Mouse (Mus musculus) layer of hippocampus, adult 9-11 months (tissue): ENCODE measurements around the gene Enkur.
"Not testable (repeated sequence)": the region's sequence is repeated elsewhere in the genome, so short reads cannot be mapped to it uniquely, and the experiment has no call there.

Experiments
- DNase-seq: peaks from one replicate; pipeline ENCODE4 v3.0.0; 2022

Enkur gene

GRCm38 (mm10) chr2:21204912-21205830 is at the start of gene Enkur, which contains the start of gene Thnsl1:
TSS of gene Enkur (minus strand) at chr2:21205365.
TSS of gene Thnsl1 (plus strand) at chr2:21205724.
- DNase-seq, result peak; percentile 96

DNA sequence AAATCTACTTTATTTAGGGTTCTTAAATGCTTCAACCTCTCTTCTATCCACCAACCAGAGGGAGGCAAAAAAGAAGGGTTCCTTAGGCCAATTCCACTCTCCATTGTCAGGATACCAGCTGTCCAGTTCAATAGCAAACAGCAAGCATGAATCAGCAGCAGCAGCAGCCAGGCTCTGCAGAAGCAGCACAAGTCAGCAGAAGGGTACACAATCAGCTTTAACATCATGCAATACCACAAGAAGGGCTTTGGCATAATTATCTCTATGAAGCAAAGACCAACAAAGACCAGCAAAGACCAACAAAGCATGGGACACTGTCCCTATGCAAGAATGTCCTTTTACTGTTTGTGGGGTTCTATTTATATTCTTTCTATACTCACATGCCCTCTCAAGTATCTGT is 49.1 kb upstream of the Enkur start:
- no peak for DNase-seq

DNA sequence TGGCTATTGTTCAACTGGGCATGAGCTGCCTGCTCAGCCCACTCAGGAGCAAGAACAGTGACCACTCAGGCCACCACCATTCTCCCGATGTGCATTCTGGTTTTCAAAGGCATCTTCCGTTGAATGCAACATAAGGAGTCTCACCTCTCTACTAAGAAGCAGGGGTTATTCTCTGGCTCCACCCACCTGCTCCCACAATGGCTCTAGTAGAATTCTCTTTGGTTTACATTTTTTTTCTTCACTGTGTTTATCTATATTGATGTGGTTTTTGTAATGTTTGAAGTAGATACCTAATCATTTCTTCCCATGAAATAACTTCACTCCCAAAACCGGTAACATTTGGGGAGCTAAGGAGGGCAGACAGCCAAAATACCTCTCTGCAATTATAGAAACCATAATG is 48.5 kb upstream of the Enkur start:
- no peak for DNase-seq

GRCm38 (mm10) chr2:21245477-21246102 is 40.4 kb upstream of the Enkur start:
- DNase-seq, result no peak

- DNase-seq, result no peak
Measured at GRCm38 (mm10) chr2:21244986-21245385, 39.8 kb upstream of the Enkur start.

GRCm38 (mm10) chr2:21244104-21244503 is 38.9 kb upstream of the Enkur start:
- DNase-seq, result not testable (repeated sequence)

GRCm38 (mm10) chr2:21236846-21237245 is 31.7 kb upstream of the Enkur start:
- DNase-seq, result no peak

DNA sequence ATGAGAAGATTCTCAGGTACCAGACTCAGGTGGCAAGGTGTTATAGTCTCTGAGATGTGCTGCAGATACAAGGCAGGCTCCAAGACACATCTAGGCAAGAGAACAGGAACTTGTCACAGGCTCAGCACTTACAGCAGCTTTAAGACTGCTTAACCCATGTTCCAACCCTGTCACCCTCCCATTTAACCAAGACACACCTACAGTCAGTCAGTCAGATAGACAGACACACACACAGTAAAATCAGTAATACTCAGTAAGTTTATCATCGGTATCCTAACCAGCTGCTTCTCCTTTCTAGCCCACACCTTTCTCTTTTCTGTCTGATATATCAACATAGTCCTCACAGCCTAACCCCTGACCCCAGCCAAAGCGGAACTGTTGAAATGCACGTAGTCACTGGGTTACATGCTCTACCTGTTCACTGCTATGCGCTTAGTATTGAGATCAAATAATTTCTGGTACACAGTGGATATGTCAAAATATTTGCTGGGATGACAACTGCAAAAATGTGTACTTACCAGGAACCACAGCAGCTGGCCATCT is 30.8 kb upstream of the Enkur start:
- no peak for DNase-seq

DNA sequence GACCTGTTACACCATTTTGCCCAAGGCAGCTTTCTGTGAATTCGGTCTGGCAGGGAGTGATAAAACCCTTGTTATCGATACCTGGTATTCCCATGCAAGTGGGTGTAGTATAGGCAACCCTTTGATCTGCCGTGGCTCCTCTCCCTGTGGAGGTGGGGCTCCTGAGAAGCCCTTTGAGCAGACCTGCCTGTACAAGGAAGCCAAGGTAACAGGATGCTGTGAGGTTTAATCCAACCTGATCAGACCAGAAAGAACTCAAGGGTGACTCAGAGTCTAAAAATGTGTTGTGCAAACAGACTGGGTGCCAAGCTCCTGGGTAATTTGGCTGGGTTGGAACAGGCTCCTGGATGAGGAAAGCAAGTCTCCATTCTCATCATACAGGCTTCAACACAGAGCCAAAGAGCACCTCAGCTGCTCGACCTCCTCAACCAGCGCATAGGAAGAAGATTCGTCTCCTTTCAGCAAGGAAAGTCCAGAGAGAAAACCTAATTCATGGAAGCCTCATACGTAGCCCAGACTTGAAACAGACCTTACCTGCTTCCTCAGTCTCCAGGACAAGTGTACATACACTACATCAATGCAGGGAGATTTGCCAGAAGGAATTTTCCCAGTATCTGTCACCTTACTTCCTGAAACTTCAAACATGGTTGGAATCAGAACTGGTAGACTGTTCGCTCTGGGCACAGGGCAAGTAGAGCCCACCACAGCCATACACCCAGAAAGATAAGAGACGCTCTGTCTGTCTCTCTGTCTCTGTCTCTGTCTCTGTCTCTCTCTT is 29.9 kb upstream of the Enkur start:
- no peak for DNase-seq

DNA sequence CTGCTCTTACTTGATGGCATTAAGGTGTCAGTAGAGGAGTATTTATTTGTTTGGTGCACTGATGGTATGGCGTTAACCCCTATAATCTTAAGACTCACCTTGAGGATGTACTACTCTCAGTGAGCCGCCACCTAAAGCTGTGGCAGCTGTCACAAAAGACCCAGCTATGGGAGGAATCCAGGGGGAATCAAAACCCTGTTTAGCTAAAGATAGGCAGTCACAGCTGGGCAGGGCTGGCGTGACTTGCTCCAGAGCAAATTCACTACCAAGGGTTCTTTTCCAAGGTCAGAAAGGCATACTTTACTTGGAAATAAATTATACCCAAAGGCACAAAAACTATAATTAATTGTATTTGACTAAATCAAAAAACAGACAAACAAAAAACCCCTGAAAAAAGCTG is 26.0 kb upstream of the Enkur start:
- no peak for DNase-seq

- no peak for DNase-seq
Measured at GRCm38 (mm10) chr2:21230276-21230675, 25.1 kb upstream of the Enkur start.

GRCm38 (mm10) chr2:21222453-21223384 is 17.6 kb upstream of the Enkur start:
- DNase-seq, result no peak

GRCm38 (mm10) chr2:21215284-21215683 is 10.1 kb upstream of the Enkur start:
- DNase-seq, result no peak

- no peak for DNase-seq
Measured at GRCm38 (mm10) chr2:21214322-21214721, 9.2 kb upstream of the Enkur start.

GRCm38 (mm10) chr2:21211361-21211760 is 6.2 kb upstream of the Enkur start:
- peak; percentile 15 for DNase-seq

GRCm38 (mm10) chr2:21206278-21206677 is 1.1 kb upstream of the Enkur start:
- no peak for DNase-seq

DNA sequence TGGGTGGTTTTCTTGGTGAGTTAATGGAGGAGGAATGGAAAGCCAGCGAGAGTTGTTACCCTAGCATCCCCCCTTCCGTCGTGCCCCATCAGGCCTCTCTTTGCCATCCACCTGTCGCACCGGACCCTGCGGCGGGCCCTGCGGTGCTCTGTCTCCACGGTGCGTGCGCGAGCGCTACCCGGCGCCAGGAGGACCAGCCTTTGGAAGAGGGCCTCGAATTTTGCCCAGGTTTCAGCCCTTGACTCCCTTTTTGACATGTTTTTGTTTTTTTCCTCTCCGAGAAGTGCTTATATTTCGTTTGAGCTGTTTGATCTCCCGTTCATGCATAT is 630 bp upstream of the Enkur start:
- DNase-seq, result no peak

GRCm38 (mm10) chr2:21202754-21203153 is 2.4 kb downstream of the Enkur start:
- DNase-seq, result peak; percentile 24

DNA sequence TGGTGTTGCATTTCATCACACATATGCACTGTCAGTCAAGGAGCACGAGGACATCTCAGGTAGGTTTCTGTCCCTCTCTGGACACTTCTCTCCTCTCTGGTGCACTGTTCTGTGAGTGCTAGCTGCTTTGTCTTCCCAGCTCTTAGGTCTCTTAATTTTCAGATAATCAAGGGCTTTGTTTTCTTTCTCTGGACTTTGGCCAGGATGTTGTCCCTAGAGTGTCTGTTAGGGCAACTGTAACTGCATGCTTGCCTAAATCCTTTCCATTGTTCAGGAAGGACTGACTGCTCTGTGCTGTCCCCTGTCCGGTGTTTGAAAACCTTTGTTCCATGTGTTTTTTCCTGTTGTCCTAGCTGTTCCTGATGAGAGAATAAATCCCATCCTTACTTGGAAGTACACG is 6.1 kb downstream of the Enkur start:
- DNase-seq, result no peak

DNA sequence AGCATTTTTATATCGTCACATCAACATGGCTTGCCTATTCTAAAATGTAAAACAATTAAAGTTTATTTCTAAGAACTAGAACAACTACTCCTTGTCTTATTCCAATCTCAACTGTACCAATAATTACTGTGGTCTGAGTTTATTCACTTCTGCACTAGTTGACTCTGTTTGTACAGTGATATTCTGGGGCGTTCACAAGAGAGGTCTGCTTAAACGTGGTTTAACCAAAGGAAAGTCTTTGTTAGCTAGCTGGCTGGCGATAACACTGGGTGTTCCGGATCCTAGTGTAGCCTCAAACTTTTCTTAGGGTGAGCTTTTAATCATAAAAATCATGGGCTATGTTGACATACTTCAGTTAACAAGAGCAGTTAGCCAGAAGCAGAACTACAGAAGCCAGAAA is 9.9 kb downstream of the Enkur start:
- DNase-seq, result no peak

DNA sequence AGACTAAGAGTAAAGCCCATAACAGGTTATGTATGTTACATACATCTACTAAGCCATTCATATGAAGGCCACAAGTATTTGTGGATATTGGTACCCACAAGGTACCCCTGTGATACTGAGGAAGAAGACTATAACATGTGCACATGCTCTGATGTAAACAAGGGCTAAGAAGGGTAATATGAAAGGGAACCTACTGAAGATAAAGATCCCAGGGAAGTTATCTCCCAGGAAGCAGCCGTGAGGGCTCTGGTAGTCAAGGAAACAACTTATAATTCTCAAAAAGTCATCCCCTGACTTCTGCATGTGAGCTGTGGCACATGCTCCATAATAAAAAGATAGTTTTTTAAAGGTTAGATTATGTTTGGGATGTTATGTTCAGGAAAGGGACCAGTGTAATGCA is 13.9 kb downstream of the Enkur start:
- DNase-seq, result no peak

- no peak for DNase-seq
Measured at GRCm38 (mm10) chr2:21188610-21189009, 16.6 kb downstream of the Enkur start.
